Mouse (Mus musculus): ENCODE results near the gene Ccdc127. TPM values are rescaled to one million over a fixed set of nuclear protein-coding genes. Genes with fewer than 3 reads are reported as not detected.

The Ccdc127 gene
- 23.1 and 27.3 TPM in 2 replicates for polyA plus RNA-seq (2012; ENCODE audit: insufficient read depth, insufficient read length, missing spikeins)

GRCm38 (mm10) chr13:74349566-74350434, at the start of gene Ccdc127, which contains the start of gene Sdha:
Gene Ccdc127 (plus strand): TSS chr13:74350309.
Gene Sdha (minus strand): TSS chr13:74350280.
- 0 out of 2 replicates have a peak, but pooled peaks cover 8% of the 10 kb centered on the region for H3K4me1 ChIP-seq (ENCODE audit: control insufficient read depth, insufficient read depth, low read length)
- H3K27ac ChIP-seq (ENCODE audit: insufficient read depth, low read depth, low read length) = peak within 1 kb of the TSS; percentile 69
- TF ChIP-seq CTCF (IDR thresholded peaks at IDR 0.05; ENCODE audit: low read depth, low read length) (no peak), POLR2A (IDR thresholded peaks at IDR 0.05; ENCODE audit: borderline replicate concordance, low read depth, low read length) (no peak)
- peak within 1 kb of the TSS; percentile 71 for H3K4me3 ChIP-seq (ENCODE audit: insufficient read depth, low read length)

- no peak overlapping the region for H3K4me3 ChIP-seq (ENCODE audit: insufficient read depth, low read length)
- no peak overlapping the region for H3K27ac ChIP-seq (ENCODE audit: insufficient read depth, low read depth, low read length)
- TF ChIP-seq POLR2A (IDR thresholded peaks at IDR 0.05; ENCODE audit: borderline replicate concordance, low read depth, low read length) (no peak), CTCF (IDR thresholded peaks at IDR 0.05; ENCODE audit: low read depth, low read length) (peak; percentile 93)
- H3K4me1 ChIP-seq (ENCODE audit: control insufficient read depth, insufficient read depth, low read length) = no peaks in the 10 kb centered on the region
These were observed 49.0 kb upstream of the Ccdc127 start for GRCm38 (mm10) chr13:74300925-74301606.

- TF ChIP-seq POLR2A (IDR thresholded peaks at IDR 0.05; ENCODE audit: borderline replicate concordance, low read depth, low read length) = no peak
- no peak for TF ChIP-seq CTCF (IDR thresholded peaks at IDR 0.05; ENCODE audit: low read depth, low read length)
- Histone ChIP-seq H3K27ac (ENCODE audit: insufficient read depth, low read depth, low read length) (no peak overlapping the region), H3K4me3 (ENCODE audit: insufficient read depth, low read length) (no peak overlapping the region), H3K4me1 (ENCODE audit: control insufficient read depth, insufficient read depth, low read length) (no peaks in the 10 kb centered on the region)
These were observed 48.5 kb upstream of the Ccdc127 start for GRCm38 (mm10) chr13:74301607-74301984.

DNA sequence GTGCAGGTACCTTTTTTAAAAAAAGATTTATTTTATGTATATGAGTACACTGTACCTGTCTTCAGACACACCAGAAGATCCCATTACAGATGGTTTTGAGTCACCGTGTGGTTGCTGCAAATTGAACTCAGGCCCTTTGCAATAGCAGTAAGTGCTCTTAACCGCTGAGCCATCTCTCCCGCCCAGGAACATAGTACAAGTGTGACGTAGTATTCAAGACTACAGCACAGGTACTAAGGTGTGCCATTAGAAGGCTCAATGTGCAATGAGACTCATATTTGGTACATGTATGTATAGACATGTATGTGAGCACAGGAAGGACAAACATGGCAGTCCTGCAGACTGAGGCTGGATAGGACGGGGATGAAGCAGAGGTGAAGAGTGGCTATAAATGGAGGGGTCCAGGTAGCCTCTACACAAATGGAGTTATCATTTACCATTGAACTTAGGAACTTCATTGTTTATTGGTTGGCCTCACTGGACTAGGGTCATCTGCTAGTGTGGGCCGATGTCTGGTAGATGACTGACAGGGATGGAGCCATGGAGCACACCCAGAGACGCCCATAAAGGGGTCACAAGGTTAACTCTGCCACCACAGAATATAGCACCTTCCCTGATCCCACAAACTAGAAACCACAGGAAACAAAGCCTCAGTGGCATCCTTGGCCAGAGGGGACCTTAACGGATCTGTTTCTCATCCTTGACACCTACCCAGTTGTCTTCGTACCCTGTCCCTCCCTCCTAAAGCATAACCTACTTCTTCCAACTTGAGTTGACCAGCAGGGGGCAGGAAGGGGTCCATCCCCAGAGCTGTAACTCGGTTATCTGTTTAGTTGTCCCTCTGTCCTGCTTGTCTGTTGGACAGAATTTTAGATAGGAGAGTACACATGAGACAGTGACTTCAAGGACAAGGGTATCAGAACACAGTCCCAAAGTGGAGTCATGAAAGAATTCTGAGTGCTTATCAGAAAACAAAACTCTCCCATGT, 47.8 kb upstream of the Ccdc127 start:
- TF ChIP-seq CTCF (IDR thresholded peaks at IDR 0.05; ENCODE audit: low read depth, low read length) (0 out of 2 replicates have a peak, but pooled peaks have one; percentile 17), POLR2A (IDR thresholded peaks at IDR 0.05; ENCODE audit: borderline replicate concordance, low read depth, low read length) (no peak)
- no peak overlapping the region for H3K27ac ChIP-seq (ENCODE audit: insufficient read depth, low read depth, low read length)
- H3K4me1 ChIP-seq (ENCODE audit: control insufficient read depth, insufficient read depth, low read length) = no peaks in the 10 kb centered on the region
- H3K4me3 ChIP-seq (ENCODE audit: insufficient read depth, low read length) = no peak overlapping the region

- H3K27ac ChIP-seq (ENCODE audit: insufficient read depth, low read depth, low read length) = no peak overlapping the region
- no peak overlapping the region for H3K4me3 ChIP-seq (ENCODE audit: insufficient read depth, low read length)
- no peak for TF ChIP-seq POLR2A (IDR thresholded peaks at IDR 0.05; ENCODE audit: borderline replicate concordance, low read depth, low read length)
- no peaks in the 10 kb centered on the region for H3K4me1 ChIP-seq (ENCODE audit: control insufficient read depth, insufficient read depth, low read length)
These were observed 44.7 kb upstream of the Ccdc127 start for GRCm38 (mm10) chr13:74305380-74305779.

DNA sequence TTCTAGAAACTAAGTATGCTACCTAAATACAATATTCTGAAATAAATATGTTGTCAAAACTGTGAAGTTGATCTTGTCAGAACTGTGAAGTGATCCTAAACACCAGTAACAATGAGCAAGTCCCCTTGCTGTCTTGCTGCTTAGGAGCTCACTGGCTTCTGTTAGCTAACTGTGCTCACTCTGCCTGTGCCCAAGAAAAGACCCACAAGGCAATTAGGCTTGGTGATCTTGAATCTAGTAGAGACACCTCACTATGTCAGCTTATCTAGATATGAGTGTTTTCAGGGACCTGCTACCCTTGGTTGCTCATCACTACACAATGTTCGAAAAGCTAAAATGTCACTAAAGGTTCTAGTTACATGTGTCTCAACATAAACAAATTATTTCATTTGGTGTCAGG, 44.3 kb upstream of the Ccdc127 start:
- no peak overlapping the region for H3K4me3 ChIP-seq (ENCODE audit: insufficient read depth, low read length)
- no peaks in the 10 kb centered on the region for H3K4me1 ChIP-seq (ENCODE audit: control insufficient read depth, insufficient read depth, low read length)
- H3K27ac ChIP-seq (ENCODE audit: insufficient read depth, low read depth, low read length) = no peak overlapping the region
- TF ChIP-seq POLR2A (IDR thresholded peaks at IDR 0.05; ENCODE audit: borderline replicate concordance, low read depth, low read length) = no peak
- TF ChIP-seq CTCF (IDR thresholded peaks at IDR 0.05; ENCODE audit: low read depth, low read length) = no peak

DNA sequence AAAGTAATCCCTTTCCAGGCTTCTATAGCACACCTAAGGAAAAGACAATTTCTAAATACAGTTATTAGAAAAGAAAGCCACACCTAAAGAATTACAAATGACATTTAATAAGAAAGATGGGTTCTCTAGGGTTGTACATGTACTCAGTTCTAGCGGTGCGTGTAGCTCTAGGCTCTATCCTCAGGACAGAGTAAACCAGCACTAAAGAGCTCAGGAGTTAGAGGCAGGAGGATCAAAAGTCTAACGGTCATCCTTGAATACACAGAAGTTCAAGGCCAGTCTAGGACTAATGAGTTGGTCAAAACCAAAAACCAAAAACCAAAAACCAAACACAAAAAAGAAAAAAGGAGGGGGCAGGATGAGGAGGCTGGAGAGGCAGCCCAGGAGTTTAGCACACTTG, 35.5 kb upstream of the Ccdc127 start:
- H3K4me3 ChIP-seq (ENCODE audit: insufficient read depth, low read length) = no peak overlapping the region
- peaks cover 3% of the 10 kb centered on the region for H3K4me1 ChIP-seq (ENCODE audit: control insufficient read depth, insufficient read depth, low read length)
- TF ChIP-seq POLR2A (IDR thresholded peaks at IDR 0.05; ENCODE audit: borderline replicate concordance, low read depth, low read length) (no peak), CTCF (IDR thresholded peaks at IDR 0.05; ENCODE audit: low read depth, low read length) (no peak)
- no peak overlapping the region for H3K27ac ChIP-seq (ENCODE audit: insufficient read depth, low read depth, low read length)

DNA sequence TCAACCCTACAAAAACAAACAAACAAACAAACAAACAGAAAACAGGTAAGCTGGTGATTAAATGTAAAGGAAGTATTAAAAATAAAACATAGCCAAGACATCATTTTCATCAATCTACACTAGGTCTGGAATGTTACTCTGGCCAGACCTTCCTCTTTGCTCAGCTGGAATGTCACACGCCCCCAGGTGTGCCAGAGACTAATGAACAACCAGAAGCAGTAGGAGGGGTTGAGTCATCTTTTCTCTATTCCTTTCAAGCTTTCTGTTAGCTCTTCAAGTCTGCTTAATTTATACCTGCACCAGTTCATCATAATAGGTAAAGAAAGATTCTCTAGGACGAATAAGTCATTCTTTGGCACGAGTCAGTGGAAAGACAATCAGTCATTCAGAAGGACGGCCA, 33.7 kb upstream of the Ccdc127 start:
- Histone ChIP-seq H3K4me3 (ENCODE audit: insufficient read depth, low read length) (peak overlapping the region; percentile 70), H3K4me1 (ENCODE audit: control insufficient read depth, insufficient read depth, low read length) (peaks cover 3% of the 10 kb centered on the region), H3K27ac (ENCODE audit: insufficient read depth, low read depth, low read length) (no peak overlapping the region)
- TF ChIP-seq POLR2A (IDR thresholded peaks at IDR 0.05; ENCODE audit: borderline replicate concordance, low read depth, low read length) = no peak
- TF ChIP-seq CTCF (IDR thresholded peaks at IDR 0.05; ENCODE audit: low read depth, low read length) = no peak

DNA sequence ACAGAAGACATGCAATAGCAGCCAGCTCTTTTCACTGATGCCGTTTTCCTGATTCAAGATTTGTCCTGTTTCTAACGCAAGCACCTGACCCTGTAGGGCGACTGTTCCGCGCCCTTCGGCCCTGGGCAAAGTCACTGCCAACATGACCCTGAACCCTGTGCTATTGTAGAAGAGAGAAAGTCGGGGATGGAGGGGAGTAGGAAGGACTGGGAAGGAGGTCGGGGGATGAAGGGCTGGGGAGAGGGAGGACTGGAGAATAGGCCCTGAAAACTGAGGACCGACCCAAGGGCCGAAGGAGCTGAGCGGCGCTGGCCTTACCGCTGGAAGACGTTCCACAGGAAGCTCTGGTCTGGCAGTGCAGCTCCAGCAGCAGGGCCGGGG, 33.3 kb upstream of the Ccdc127 start:
- Histone ChIP-seq H3K4me3 (ENCODE audit: insufficient read depth, low read length) (peak overlapping the region; percentile 70), H3K27ac (ENCODE audit: insufficient read depth, low read depth, low read length) (peak overlapping the region; percentile 3; the same call in 1 of the 2 replicates), H3K4me1 (ENCODE audit: control insufficient read depth, insufficient read depth, low read length) (peaks cover 3% of the 10 kb centered on the region)
- TF ChIP-seq CTCF (IDR thresholded peaks at IDR 0.05; ENCODE audit: low read depth, low read length) = no peak
- no peak for TF ChIP-seq POLR2A (IDR thresholded peaks at IDR 0.05; ENCODE audit: borderline replicate concordance, low read depth, low read length)
